Mouse (Mus musculus): Measurements from ENCODE around the gene Nr3c2. TPM values are rescaled to one million over a fixed set of nuclear protein-coding genes. Genes with fewer than 3 reads are reported as not detected.

Nr3c2 gene
- polyA plus RNA-seq, 1 experiment from 2014 or later = 5.0 TPM

GRCm38 (mm10) chr8:77133797-77134385, 234.6 kb downstream of the Nr3c2 start:
- H3K4me2 ChIP-seq = no peak overlapping the region
- WGBS = 28% methylated on average over 7 of the region's 7 CpGs
- H3K4me3 ChIP-seq = no peak overlapping the region
- no peak overlapping the region for H3K9ac ChIP-seq
- no peaks in the 10 kb centered on the region for H3K9me3 ChIP-seq
- H3K36me3 ChIP-seq = no peaks in the 10 kb centered on the region
- ATAC-seq (ENCODE audit: insufficient number of reproducible peaks, low FRiP score, low TSS enrichment, low read depth) = no peak
- no peak overlapping the region for H3K27ac ChIP-seq
- H3K4me1 ChIP-seq = peaks cover 9% of the 10 kb centered on the region
- H3K27me3 ChIP-seq = no peaks in the 10 kb centered on the region

- Histone ChIP-seq H3K27ac (no peak overlapping the region), H3K9ac (no peak overlapping the region), H3K4me1 (no peaks in the 10 kb centered on the region), H3K36me3 (no peaks in the 10 kb centered on the region), H3K4me3 (no peak overlapping the region), H3K27me3 (no peaks in the 10 kb centered on the region), H3K4me2 (no peak overlapping the region), H3K9me3 (no peaks in the 10 kb centered on the region)
- WGBS = 63% methylated on average over 3 of the region's 3 CpGs
- ATAC-seq (ENCODE audit: insufficient number of reproducible peaks, low FRiP score, low TSS enrichment, low read depth) = peak; percentile 75
These were observed 246.0 kb downstream of the Nr3c2 start for GRCm38 (mm10) chr8:77145285-77145684.

GRCm38 (mm10) chr8:77154496-77154895, 255.3 kb downstream of the Nr3c2 start:
- no peak overlapping the region for H3K27ac ChIP-seq
- H3K4me1 ChIP-seq = no peaks in the 10 kb centered on the region
- H3K36me3 ChIP-seq = no peaks in the 10 kb centered on the region
- no peak overlapping the region for H3K4me2 ChIP-seq
- H3K9ac ChIP-seq = no peak overlapping the region
- ATAC-seq (ENCODE audit: insufficient number of reproducible peaks, low FRiP score, low TSS enrichment, low read depth) = no peak
- WGBS = 36% methylated on average over 3 of the region's 3 CpGs
- H3K4me3 ChIP-seq = no peak overlapping the region
- no peaks in the 10 kb centered on the region for H3K27me3 ChIP-seq
- H3K9me3 ChIP-seq = no peaks in the 10 kb centered on the region

GRCm38 (mm10) chr8:77169320-77169719, 270.1 kb downstream of the Nr3c2 start:
- Histone ChIP-seq H3K4me1 (no peaks in the 10 kb centered on the region; the same call in 1 of the 2 replicates), H3K36me3 (no peaks in the 10 kb centered on the region), H3K4me3 (no peak overlapping the region), H3K27ac (no peak overlapping the region), H3K9ac (no peak overlapping the region), H3K4me2 (no peak overlapping the region), H3K27me3 (no peaks in the 10 kb centered on the region), H3K9me3 (no peaks in the 10 kb centered on the region)
- ATAC-seq (ENCODE audit: insufficient number of reproducible peaks, low FRiP score, low TSS enrichment, low read depth) = no peak
- 92% methylated on average over 6 of the region's 6 CpGs for WGBS

- no peaks in the 10 kb centered on the region for H3K36me3 ChIP-seq
- no peaks in the 10 kb centered on the region for H3K9me3 ChIP-seq
- no peaks in the 10 kb centered on the region for H3K27me3 ChIP-seq
- H3K4me3 ChIP-seq = no peak overlapping the region
- no peak overlapping the region for H3K4me2 ChIP-seq
- 47% methylated on average over 4 of the region's 4 CpGs for WGBS
- no peak overlapping the region for H3K9ac ChIP-seq
- H3K4me1 ChIP-seq = no peaks in the 10 kb centered on the region; the same call in 1 of the 2 replicates
- ATAC-seq (ENCODE audit: insufficient number of reproducible peaks, low FRiP score, low TSS enrichment, low read depth) = no peak
- H3K27ac ChIP-seq = no peak overlapping the region
These were observed 270.7 kb downstream of the Nr3c2 start for GRCm38 (mm10) chr8:77169757-77170438.

- no peak overlapping the region for H3K27ac ChIP-seq
- H3K27me3 ChIP-seq = no peaks in the 10 kb centered on the region
- H3K4me1 ChIP-seq = no peaks in the 10 kb centered on the region; the same call in 1 of the 2 replicates
- no peaks in the 10 kb centered on the region for H3K9me3 ChIP-seq
- no peak overlapping the region for H3K4me2 ChIP-seq
- no peak overlapping the region for H3K4me3 ChIP-seq
- 65% methylated on average over 4 of the region's 4 CpGs for WGBS
- ATAC-seq (ENCODE audit: insufficient number of reproducible peaks, low FRiP score, low TSS enrichment, low read depth) = no peak
- no peak overlapping the region for H3K9ac ChIP-seq
- no peaks in the 10 kb centered on the region for H3K36me3 ChIP-seq
These were observed 271.2 kb downstream of the Nr3c2 start for GRCm38 (mm10) chr8:77170439-77170759.

GRCm38 (mm10) chr8:77173075-77173657, 273.9 kb downstream of the Nr3c2 start:
- Histone ChIP-seq H3K9me3 (no peaks in the 10 kb centered on the region), H3K4me2 (no peak overlapping the region), H3K27ac (no peak overlapping the region), H3K36me3 (no peaks in the 10 kb centered on the region), H3K9ac (no peak overlapping the region), H3K4me3 (no peak overlapping the region), H3K27me3 (no peaks in the 10 kb centered on the region), H3K4me1 (no peaks in the 10 kb centered on the region; the same call in 1 of the 2 replicates)
- 60% methylated on average over 12 of the region's 12 CpGs for WGBS
- no peak for ATAC-seq (ENCODE audit: insufficient number of reproducible peaks, low FRiP score, low TSS enrichment, low read depth)

GRCm38 (mm10) chr8:77173736-77174135, 274.5 kb downstream of the Nr3c2 start:
- ATAC-seq (ENCODE audit: insufficient number of reproducible peaks, low FRiP score, low TSS enrichment, low read depth) = no peak

GRCm38 (mm10) chr8:77175471-77175870, 276.2 kb downstream of the Nr3c2 start:
- no peaks in the 10 kb centered on the region for H3K36me3 ChIP-seq
- no peaks in the 10 kb centered on the region for H3K27me3 ChIP-seq
- ATAC-seq (ENCODE audit: insufficient number of reproducible peaks, low FRiP score, low TSS enrichment, low read depth) = no peak
- H3K4me1 ChIP-seq = no peaks in the 10 kb centered on the region; the same call in 1 of the 2 replicates
- H3K9me3 ChIP-seq = no peaks in the 10 kb centered on the region
- H3K9ac ChIP-seq = no peak overlapping the region
- H3K4me3 ChIP-seq = no peak overlapping the region
- no peak overlapping the region for H3K4me2 ChIP-seq
- 77% methylated on average over 4 of the region's 4 CpGs for WGBS
- no peak overlapping the region for H3K27ac ChIP-seq

More at GRCm38 (mm10) chr8:77173736-77174135, 274.5 kb downstream of the Nr3c2 start:
- no peak overlapping the region for H3K27ac ChIP-seq
- no peaks in the 10 kb centered on the region for H3K36me3 ChIP-seq
- H3K27me3 ChIP-seq = no peaks in the 10 kb centered on the region
- H3K9ac ChIP-seq = no peak overlapping the region
- H3K9me3 ChIP-seq = no peaks in the 10 kb centered on the region
- H3K4me1 ChIP-seq = no peaks in the 10 kb centered on the region; the same call in 1 of the 2 replicates
- no peak overlapping the region for H3K4me3 ChIP-seq
- no peak overlapping the region for H3K4me2 ChIP-seq
- 49% methylated on average over 3 of the region's 3 CpGs for WGBS

GRCm38 (mm10) chr8:77176343-77176742, 277.1 kb downstream of the Nr3c2 start:
- no peak overlapping the region for H3K4me2 ChIP-seq
- H3K9me3 ChIP-seq = no peaks in the 10 kb centered on the region
- ATAC-seq (ENCODE audit: insufficient number of reproducible peaks, low FRiP score, low TSS enrichment, low read depth) = no peak
- H3K4me1 ChIP-seq = no peaks in the 10 kb centered on the region; the same call in 1 of the 2 replicates
- 70% methylated on average over 4 of the region's 4 CpGs for WGBS
- no peak overlapping the region for H3K9ac ChIP-seq
- H3K4me3 ChIP-seq = no peak overlapping the region
- H3K27ac ChIP-seq = no peak overlapping the region
- no peaks in the 10 kb centered on the region for H3K36me3 ChIP-seq
- no peaks in the 10 kb centered on the region for H3K27me3 ChIP-seq

- H3K9me3 ChIP-seq = no peaks in the 10 kb centered on the region
- no peak overlapping the region for H3K4me3 ChIP-seq
- WGBS = 95% methylated on average over 28 of the region's 28 CpGs
- no peak for ATAC-seq (ENCODE audit: insufficient number of reproducible peaks, low FRiP score, low TSS enrichment, low read depth)
- H3K4me1 ChIP-seq = peaks cover 8% of the 10 kb centered on the region
- H3K9ac ChIP-seq = no peak overlapping the region
- H3K27ac ChIP-seq = no peak overlapping the region
- H3K4me2 ChIP-seq = no peak overlapping the region
- no peaks in the 10 kb centered on the region for H3K36me3 ChIP-seq
- H3K27me3 ChIP-seq = no peaks in the 10 kb centered on the region
These were observed 286.6 kb downstream of the Nr3c2 start for GRCm38 (mm10) chr8:77185816-77186215.

- ATAC-seq (ENCODE audit: insufficient number of reproducible peaks, low FRiP score, low TSS enrichment, low read depth) = no peak
- no peaks in the 10 kb centered on the region for H3K27me3 ChIP-seq
- H3K4me2 ChIP-seq = no peak overlapping the region
These were observed 287.8 kb downstream of the Nr3c2 start for GRCm38 (mm10) chr8:77186914-77187536.

More at GRCm38 (mm10) chr8:77186914-77187536, 287.8 kb downstream of the Nr3c2 start:
- Histone ChIP-seq H3K4me1 (peaks cover 8% of the 10 kb centered on the region), H3K4me3 (no peak overlapping the region), H3K36me3 (no peaks in the 10 kb centered on the region), H3K9me3 (no peaks in the 10 kb centered on the region), H3K9ac (no peak overlapping the region), H3K27ac (no peak overlapping the region)
- 61% methylated on average over 9 of the region's 9 CpGs for WGBS
